Mouse (Mus musculus) liver, embryonic 15.5 days (tissue): ENCODE measurements at regions not wholly inside any gene's neighbourhood (a gene's known extent, or its start where the extent isn't known, plus 50 kb on each side); places are given as distances from the start of the nearest gene placed in this dataset.
A peak's percentile ranks its signal among the peaks of the same experiment; 100 is the strongest.

ENCODE experiments used
- ATAC-seq: fragments of 200-750 bp; cut with Nextera tagmentation; 2 replicates; pipeline ENCODE4 v1.8.0; 2017; ENCODE audit warnings: moderate number of reproducible peaks, mild to moderate bottlenecking, moderate library complexity; ENCODE audit not compliant: insufficient read depth
- H3K27ac ChIP-seq: fragments of 300-500 bp; sonication (generic); replicated peaks from 2 replicates; pipeline ENCODE4 v1.5.1; 2015; ENCODE audit warnings: mild to moderate bottlenecking, inconsistent platforms
- H3K27me3 ChIP-seq: fragments of 300-500 bp; sonication (generic); 2 replicates; pipeline ENCODE4 v1.6.1; 2015; ENCODE audit warnings: mild to moderate bottlenecking, inconsistent platforms
- H3K36me3 ChIP-seq: fragments of 300-500 bp; sonication (generic); replicated peaks from 2 replicates; pipeline ENCODE4 v1.6.1; 2015; ENCODE audit warnings: moderate library complexity, mild to moderate bottlenecking, inconsistent platforms
- H3K4me1 ChIP-seq: fragments of 300-500 bp; sonication (generic); replicated peaks from 2 replicates; pipeline ENCODE4 v1.6.1; 2015; ENCODE audit warnings: inconsistent platforms
- H3K4me2 ChIP-seq: fragments of 300-500 bp; sonication (generic); 2 replicates; pipeline ENCODE4 v1.6.1; 2015; ENCODE audit warnings: moderate library complexity, mild to moderate bottlenecking, inconsistent platforms
- H3K4me3 ChIP-seq: fragments of 300-500 bp; sonication (generic); replicated peaks from 2 replicates; pipeline ENCODE4 v1.5.1; 2015; ENCODE audit warnings: mild to moderate bottlenecking, inconsistent platforms
- H3K9ac ChIP-seq: fragments of 300-500 bp; sonication (generic); 2 replicates; pipeline ENCODE4 v1.6.1; 2015; ENCODE audit warnings: moderate library complexity, mild to moderate bottlenecking, inconsistent platforms
- H3K9me3 ChIP-seq: fragments of 300-500 bp; sonication (generic); replicated peaks from 2 replicates; pipeline ENCODE4 v1.6.1; 2016; ENCODE audit warnings: inconsistent platforms
- WGBS: fragments of 180-500 bp; shearing (Covaris S2); methylation state at CpG from one replicate; pipeline ENCODE4 v1.1.7; 2015; ENCODE audit warnings: mixed read lengths; ENCODE audit not compliant: insufficient replicate concordance; 5-methylcytosine and 5-hydroxymethylcytosine counted together

GRCm38 (mm10) chr1:77219488-77220321 is 295.2 kb downstream of the Epha4 start:
- Histone ChIP-seq H3K27ac (no peak overlapping the region), H3K4me3 (no peak overlapping the region), H3K9me3 (no peaks in the 10 kb centered on the region), H3K4me2 (no peak overlapping the region), H3K4me1 (no peaks in the 10 kb centered on the region), H3K9ac (no peak overlapping the region), H3K36me3 (no peaks in the 10 kb centered on the region), H3K27me3 (no peaks in the 10 kb centered on the region)
- WGBS: 58% methylated on average over 3 of the region's 3 CpGs
- no peak for ATAC-seq

- ATAC-seq: no peak
- H3K9ac ChIP-seq: no peak overlapping the region
- H3K9me3 ChIP-seq: no peaks in the 10 kb centered on the region
- H3K27ac ChIP-seq: no peak overlapping the region
- H3K4me3 ChIP-seq: no peak overlapping the region
- H3K36me3 ChIP-seq: no peaks in the 10 kb centered on the region
- H3K27me3 ChIP-seq: no peaks in the 10 kb centered on the region
- no peak overlapping the region for H3K4me2 ChIP-seq
- no peaks in the 10 kb centered on the region for H3K4me1 ChIP-seq
- 69% methylated on average over 1 of the region's 1 CpGs for WGBS
Measured at GRCm38 (mm10) chr1:77220322-77220590, 294.6 kb downstream of the Epha4 start.

- ATAC-seq: peak; percentile 15; the same call in 1 of the 2 replicates
- H3K9ac ChIP-seq: no peak overlapping the region
- no peaks in the 10 kb centered on the region for H3K27me3 ChIP-seq
- H3K27ac ChIP-seq: no peak overlapping the region
- WGBS: 21% methylated on average over 6 of the region's 6 CpGs
- H3K9me3 ChIP-seq: no peaks in the 10 kb centered on the region
- H3K4me1 ChIP-seq: no peaks in the 10 kb centered on the region
- no peaks in the 10 kb centered on the region for H3K36me3 ChIP-seq
- H3K4me3 ChIP-seq: no peak overlapping the region
- no peak overlapping the region for H3K4me2 ChIP-seq
Measured at GRCm38 (mm10) chr1:77220783-77221182, 294.1 kb downstream of the Epha4 start.

GRCm38 (mm10) chr1:77221900-77222299 is 293.0 kb downstream of the Epha4 start:
- H3K4me3 ChIP-seq: no peak overlapping the region
- no peak overlapping the region for H3K27ac ChIP-seq
- ATAC-seq: no peak
- H3K9ac ChIP-seq: no peak overlapping the region
- no peaks in the 10 kb centered on the region for H3K36me3 ChIP-seq
- H3K27me3 ChIP-seq: 0 out of 2 replicates have a peak, but pooled peaks cover 2% of the 10 kb centered on the region
- no peaks in the 10 kb centered on the region for H3K9me3 ChIP-seq
- 59% methylated on average over 2 of the region's 2 CpGs for WGBS
- no peaks in the 10 kb centered on the region for H3K4me1 ChIP-seq
- no peak overlapping the region for H3K4me2 ChIP-seq

GRCm38 (mm10) chr1:77226546-77226945 is 288.3 kb downstream of the Epha4 start:
- ATAC-seq: no peak
- no peaks in the 10 kb centered on the region for H3K4me1 ChIP-seq
- H3K9me3 ChIP-seq: no peaks in the 10 kb centered on the region
- H3K4me3 ChIP-seq: no peak overlapping the region
- H3K9ac ChIP-seq: no peak overlapping the region
- no peak overlapping the region for H3K4me2 ChIP-seq
- H3K36me3 ChIP-seq: no peaks in the 10 kb centered on the region
- no peak overlapping the region for H3K27ac ChIP-seq
- WGBS: 36% methylated on average over 4 of the region's 4 CpGs
- 0 out of 2 replicates have a peak, but pooled peaks cover 4% of the 10 kb centered on the region for H3K27me3 ChIP-seq

GRCm38 (mm10) chr1:77226991-77227515 is 287.8 kb downstream of the Epha4 start:
- peak overlapping the region; percentile 10; the same call in 1 of the 2 replicates for H3K4me2 ChIP-seq
- no peak overlapping the region for H3K27ac ChIP-seq
- 6% methylated on average over 12 of the region's 12 CpGs for WGBS
- H3K9me3 ChIP-seq: no peaks in the 10 kb centered on the region
- H3K9ac ChIP-seq: no peak overlapping the region
- H3K4me1 ChIP-seq: no peaks in the 10 kb centered on the region
- no peaks in the 10 kb centered on the region for H3K36me3 ChIP-seq
- ATAC-seq: no peak; the same call in 1 of the 2 replicates
- H3K27me3 ChIP-seq: 0 out of 2 replicates have a peak, but pooled peaks cover 4% of the 10 kb centered on the region
- H3K4me3 ChIP-seq: no peak overlapping the region

GRCm38 (mm10) chr1:77227800-77228199 is 287.1 kb downstream of the Epha4 start:
- Histone ChIP-seq H3K9me3 (no peaks in the 10 kb centered on the region), H3K4me3 (no peak overlapping the region), H3K4me2 (no peak overlapping the region), H3K36me3 (no peaks in the 10 kb centered on the region), H3K4me1 (no peaks in the 10 kb centered on the region), H3K9ac (no peak overlapping the region), H3K27ac (no peak overlapping the region), H3K27me3 (0 out of 2 replicates have a peak, but pooled peaks cover 4% of the 10 kb centered on the region)
- no peak for ATAC-seq
- WGBS: 22% methylated on average over 6 of the region's 6 CpGs

GRCm38 (mm10) chr1:77229561-77229960 is 285.3 kb downstream of the Epha4 start:
- Histone ChIP-seq H3K27me3 (0 out of 2 replicates have a peak, but pooled peaks cover 4% of the 10 kb centered on the region), H3K27ac (no peak overlapping the region), H3K9me3 (no peaks in the 10 kb centered on the region), H3K36me3 (no peaks in the 10 kb centered on the region), H3K4me2 (no peak overlapping the region), H3K4me1 (no peaks in the 10 kb centered on the region), H3K9ac (no peak overlapping the region), H3K4me3 (no peak overlapping the region)
- ATAC-seq: no peak
- WGBS: 61% methylated on average over 4 of the region's 4 CpGs

GRCm38 (mm10) chr1:77233010-77233409 is 281.9 kb downstream of the Epha4 start:
- Histone ChIP-seq H3K27ac (no peak overlapping the region), H3K9me3 (no peaks in the 10 kb centered on the region), H3K4me1 (no peaks in the 10 kb centered on the region), H3K27me3 (no peaks in the 10 kb centered on the region), H3K9ac (no peak overlapping the region), H3K36me3 (no peaks in the 10 kb centered on the region), H3K4me2 (no peak overlapping the region), H3K4me3 (no peak overlapping the region)
- ATAC-seq: no peak
- 65% methylated on average over 4 of the region's 4 CpGs for WGBS

GRCm38 (mm10) chr1:77244642-77245041 is 270.2 kb downstream of the Epha4 start:
- Histone ChIP-seq H3K4me2 (no peak overlapping the region), H3K27ac (no peak overlapping the region), H3K4me3 (no peak overlapping the region), H3K4me1 (no peaks in the 10 kb centered on the region), H3K9ac (no peak overlapping the region), H3K36me3 (no peaks in the 10 kb centered on the region), H3K27me3 (0 out of 2 replicates have a peak, but pooled peaks cover 9% of the 10 kb centered on the region), H3K9me3 (no peaks in the 10 kb centered on the region)
- ATAC-seq: no peak
- 20% methylated on average over 2 of the region's 2 CpGs for WGBS

GRCm38 (mm10) chr1:77246047-77246446 is 268.8 kb downstream of the Epha4 start:
- Histone ChIP-seq H3K9me3 (no peaks in the 10 kb centered on the region), H3K4me3 (no peak overlapping the region), H3K4me2 (no peak overlapping the region), H3K9ac (no peak overlapping the region), H3K4me1 (no peaks in the 10 kb centered on the region), H3K36me3 (no peaks in the 10 kb centered on the region), H3K27ac (no peak overlapping the region), H3K27me3 (0 out of 2 replicates have a peak, but pooled peaks cover 9% of the 10 kb centered on the region)
- no peak for ATAC-seq
- 74% methylated on average over 3 of the region's 3 CpGs for WGBS
